Mouse (Mus musculus) ovary, adult 18-20 months (tissue): ENCODE results near the gene Myl10.
"Not testable (repeated sequence)": the region's sequence is repeated elsewhere in the genome, so short reads cannot be mapped to it uniquely, and the experiment has no call there.

Experiments used
- DNase-seq: peaks from one replicate; pipeline ENCODE4 v3.0.0; 2022; ENCODE audit warnings: low spot score, mixed read lengths

The Myl10 gene

GRCm38 (mm10) chr5:136705532-136705931 is 12.6 kb downstream of the Myl10 start:
- DNase-seq, result no peak

GRCm38 (mm10) chr5:136706803-136707202 is 13.9 kb downstream of the Myl10 start:
- DNase-seq, result peak; percentile 23

- DNase-seq, result no peak
These were observed 15.2 kb downstream of the Myl10 start for GRCm38 (mm10) chr5:136708116-136708515.

- DNase-seq, result no peak
These were observed 17.8 kb downstream of the Myl10 start for GRCm38 (mm10) chr5:136710742-136711141.

- DNase-seq, result no peak
These were observed 21.4 kb downstream of the Myl10 start for GRCm38 (mm10) chr5:136714232-136714875.

GRCm38 (mm10) chr5:136714879-136715278 is 21.9 kb downstream of the Myl10 start:
- DNase-seq, result no peak

GRCm38 (mm10) chr5:136716696-136717572 is 24.0 kb downstream of the Myl10 start:
- DNase-seq, result no peak

- no peak for DNase-seq
These were observed 24.6 kb downstream of the Myl10 start for GRCm38 (mm10) chr5:136717573-136717854.

GRCm38 (mm10) chr5:136718656-136719055 is 25.7 kb downstream of the Myl10 start:
- DNase-seq, result peak; percentile 11

GRCm38 (mm10) chr5:136721596-136721995 is 28.6 kb downstream of the Myl10 start:
- DNase-seq, result no peak

- not testable (repeated sequence) for DNase-seq
These were observed 33.3 kb downstream of the Myl10 start for GRCm38 (mm10) chr5:136726271-136726670.

- DNase-seq, result no peak
These were observed 46.0 kb downstream of the Myl10 start for GRCm38 (mm10) chr5:136738918-136739317.

- DNase-seq, result no peak
These were observed 53.6 kb downstream of the Myl10 start for GRCm38 (mm10) chr5:136746596-136746995.
